Mouse (Mus musculus) brain, embryonic 14.5 days (tissue): ENCODE results near the gene Ssbp4.

Experiments
- CTCF ChIP-seq: fragments of 200-500 bp; IDR thresholded peaks from 2 replicates; pipeline ENCODE4 v1.5.1; 2012; ENCODE audit warnings: inconsistent platforms, mild to moderate bottlenecking, moderate library complexity, borderline replicate concordance; ENCODE audit not compliant: insufficient read depth, insufficient read length; ENCODE audit errors: extremely low read depth
- POLR2A ChIP-seq: fragments of 200-500 bp; IDR thresholded peaks from 2 replicates; pipeline ENCODE4 v1.6.1; 2012; ENCODE audit warnings: mild to moderate bottlenecking, inconsistent platforms, borderline replicate concordance; ENCODE audit not compliant: poor library complexity, insufficient read depth, insufficient read length, severe bottlenecking; ENCODE audit errors: extremely low read depth

DNA sequence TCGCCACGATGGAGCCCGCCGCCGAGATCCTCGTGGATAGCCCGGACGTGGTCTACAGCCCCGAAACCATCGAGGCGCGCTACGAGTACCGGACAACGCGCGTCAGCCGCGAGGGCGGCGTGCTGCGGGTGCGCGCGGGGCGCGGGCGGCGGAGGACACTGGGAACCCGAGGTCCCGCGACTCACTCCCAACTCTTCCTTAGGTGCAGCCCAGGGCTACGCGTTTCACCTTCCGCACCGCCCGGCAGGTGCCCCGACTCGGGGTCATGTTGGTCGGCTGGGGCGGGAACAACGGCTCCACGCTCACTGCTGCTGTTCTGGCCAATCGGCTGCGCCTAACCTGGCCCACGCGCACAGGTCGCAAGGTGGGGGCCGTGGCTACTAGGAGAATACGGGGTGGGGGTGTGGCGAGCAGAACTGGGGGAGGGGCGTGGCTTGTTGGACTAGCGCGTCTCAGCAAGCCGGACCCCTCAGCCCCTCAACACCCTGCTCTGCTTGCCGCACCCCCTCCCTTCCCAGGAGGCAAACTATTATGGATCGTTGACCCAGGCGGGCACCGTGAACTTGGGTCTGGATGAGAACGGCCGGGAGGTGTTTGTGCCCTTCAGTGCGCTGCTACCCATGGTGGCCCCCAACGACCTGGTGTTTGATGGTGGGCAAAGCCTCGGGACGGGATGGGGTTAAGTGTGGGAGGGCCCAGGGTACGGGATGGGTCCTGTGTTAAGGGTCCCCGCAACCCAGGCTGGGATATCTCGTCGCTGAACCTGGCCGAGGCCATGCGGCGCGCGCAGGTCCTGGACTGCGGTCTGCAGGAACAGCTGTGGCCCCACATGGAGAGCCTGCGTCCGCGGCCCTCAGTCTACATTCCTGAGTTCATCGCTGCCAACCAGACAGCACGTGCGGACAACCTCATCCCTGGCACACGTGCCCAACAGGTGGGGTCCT lies 13.8 kb downstream of the Ssbp4 start:
- TF ChIP-seq CTCF: no peak
- TF ChIP-seq POLR2A: no peak
